Mouse (Mus musculus) heart, postnatal 0 days (tissue): ENCODE measurements around the gene Plxdc1. TPM values are rescaled to one million over a fixed set of nuclear protein-coding genes. Genes with fewer than 3 reads are reported as not detected.
A peak's percentile ranks its signal among the peaks of the same experiment; 100 is the strongest.

ENCODE experiments used
- ATAC-seq: fragments of 200-750 bp; cut with Nextera tagmentation; 2 replicates; pipeline ENCODE4 v1.8.0; 2017; ENCODE audit warnings: low read depth, moderate number of reproducible peaks, moderate library complexity; ENCODE audit not compliant: insufficient read depth
- DNase-seq: peaks from one replicate; pipeline ENCODE4 v3.0.0-alpha.2; 2016; ENCODE audit warnings: low spot score
- H3K27ac ChIP-seq: fragments of 300-500 bp; sonication (generic); 2 replicates; pipeline ENCODE4 v1.5.1; 2014; ENCODE audit warnings: low read depth, mild to moderate bottlenecking
- H3K27me3 ChIP-seq: fragments of 300-500 bp; sonication (generic); 2 replicates; pipeline ENCODE4 v1.6.1; 2014; ENCODE audit warnings: low read length, mixed read lengths; ENCODE audit not compliant: control insufficient read depth, insufficient read depth
- H3K36me3 ChIP-seq: fragments of 300-500 bp; sonication (generic); replicated peaks from 2 replicates; pipeline ENCODE4 v1.6.1; 2014; ENCODE audit warnings: low read length, mixed read lengths; ENCODE audit not compliant: control insufficient read depth, insufficient read depth
- H3K4me1 ChIP-seq: fragments of 300-500 bp; sonication (generic); 2 replicates; pipeline ENCODE4 v1.6.1; 2014; ENCODE audit warnings: antibody characterized with exemption; ENCODE audit not compliant: control insufficient read depth, insufficient read depth
- H3K4me2 ChIP-seq: fragments of 300-500 bp; sonication (generic); 2 replicates; pipeline ENCODE4 v1.6.1; 2014; ENCODE audit warnings: low read depth, mild to moderate bottlenecking, low read length, moderate library complexity
- H3K4me3 ChIP-seq: fragments of 300-500 bp; sonication (generic); 2 replicates; pipeline ENCODE4 v1.5.1; 2014; ENCODE audit warnings: low read depth, low read length
- H3K9ac ChIP-seq: fragments of 300-500 bp; sonication (generic); replicated peaks from 2 replicates; pipeline ENCODE4 v1.6.1; 2014; ENCODE audit warnings: low read depth, low read length, mixed read lengths
- H3K9me3 ChIP-seq: fragments of 300-500 bp; sonication (generic); replicated peaks from 2 replicates; pipeline ENCODE4 v1.6.1; 2016; ENCODE audit warnings: low read length; ENCODE audit not compliant: control insufficient read depth
- CTCF ChIP-seq: IDR thresholded peaks from 2 replicates; pipeline ENCODE4 v1.5.1; 2016; ENCODE audit warnings: antibody characterized with exemption, control low read depth, low read depth
- EP300 ChIP-seq: IDR thresholded peaks from 2 replicates; pipeline ENCODE4 v1.6.1; 2016; ENCODE audit warnings: antibody characterized with exemption, low read depth
- WGBS: fragments of 180-500 bp; shearing (Covaris S2); extraction: QIAGEN DNeasy Blood & Tissue Kit; methylation state at CpG from one replicate; pipeline ENCODE4 v1.1.7; 2014; 5-methylcytosine and 5-hydroxymethylcytosine counted together
- polyA plus RNA-seq: library from polyadenylated mRNA; unstranded; fragments of >200 nt; fragmentation: Nextera tagmentation; extraction: Ambion mirVana; gene quantifications from 2 replicates; pipeline ENCODE4 v1.2.1, GENCODE M21; 2015
- total RNA-seq: library from RNA; depleted of rRNA; stranded (reverse); fragments of >200 nt; gene quantifications from 2 replicates; pipeline ENCODE4 v1.2.3, GENCODE M21; 2014; ENCODE audit warnings: low replicate concordance

Gene Plxdc1
- total and polyA plus RNA-seq, 2 experiments from 2014 or later: 2.1 to 2.6 TPM

GRCm38 (mm10) chr11:98000378-98001140, 14.3 kb upstream of the Plxdc1 start:
- DNase-seq: no peak
- no peak overlapping the region for H3K9ac ChIP-seq
- TF ChIP-seq EP300 (no peak), CTCF (no peak)
- no peaks in the 10 kb centered on the region for H3K9me3 ChIP-seq
- H3K27me3 ChIP-seq: peaks cover 23% of the 10 kb centered on the region
- H3K4me2 ChIP-seq: no peak overlapping the region
- H3K4me1 ChIP-seq: peaks cover 15% of the 10 kb centered on the region; the same call in 1 of the 2 replicates
- peak overlapping the region; percentile 54; the same call in 1 of the 2 replicates for H3K27ac ChIP-seq
- H3K36me3 ChIP-seq: no peaks in the 10 kb centered on the region
- no peak overlapping the region for H3K4me3 ChIP-seq
- WGBS: 32% methylated on average over 7 of the region's 7 CpGs
- no peak for ATAC-seq

- H3K27ac ChIP-seq: peak overlapping the region; percentile 54; the same call in 1 of the 2 replicates
- 43% methylated on average over 5 of the region's 5 CpGs for WGBS
- H3K4me3 ChIP-seq: no peak overlapping the region
- no peak for TF ChIP-seq EP300
- no peak for TF ChIP-seq CTCF
- DNase-seq (no peak), ATAC-seq (no peak)
- H3K9me3 ChIP-seq: no peaks in the 10 kb centered on the region
- peaks cover 20% of the 10 kb centered on the region for H3K27me3 ChIP-seq
- H3K9ac ChIP-seq: no peak overlapping the region
- no peaks in the 10 kb centered on the region for H3K36me3 ChIP-seq
- peaks cover 17% of the 10 kb centered on the region; the same call in 1 of the 2 replicates for H3K4me1 ChIP-seq
- H3K4me2 ChIP-seq: no peak overlapping the region
Observed at GRCm38 (mm10) chr11:97999748-98000147, 13.5 kb upstream of the Plxdc1 start.

GRCm38 (mm10) chr11:97998898-97999608, 12.8 kb upstream of the Plxdc1 start:
- peaks cover 17% of the 10 kb centered on the region for H3K27me3 ChIP-seq

GRCm38 (mm10) chr11:97998074-97998793, 12.0 kb upstream of the Plxdc1 start:
- DNase-seq: no peak
- Histone ChIP-seq H3K9me3 (no peaks in the 10 kb centered on the region), H3K4me3 (no peak overlapping the region), H3K36me3 (no peaks in the 10 kb centered on the region), H3K27me3 (peaks cover 17% of the 10 kb centered on the region), H3K27ac (no peak overlapping the region; the same call in 1 of the 2 replicates), H3K4me1 (peaks cover 17% of the 10 kb centered on the region; the same call in 1 of the 2 replicates), H3K4me2 (no peak overlapping the region), H3K9ac (no peak overlapping the region)
- TF ChIP-seq EP300 (no peak), CTCF (no peak)
- WGBS: 76% methylated on average over 11 of the region's 11 CpGs
- no peak for ATAC-seq

More at GRCm38 (mm10) chr11:97998898-97999608, 12.8 kb upstream of the Plxdc1 start:
- Histone ChIP-seq H3K4me3 (no peak overlapping the region), H3K27ac (peak overlapping the region; percentile 54; the same call in 1 of the 2 replicates), H3K4me2 (no peak overlapping the region), H3K9me3 (no peaks in the 10 kb centered on the region), H3K9ac (no peak overlapping the region), H3K4me1 (peaks cover 17% of the 10 kb centered on the region; the same call in 1 of the 2 replicates), H3K36me3 (no peaks in the 10 kb centered on the region)
- 50% methylated on average over 7 of the region's 7 CpGs for WGBS
- no peak for DNase-seq
- TF ChIP-seq CTCF (no peak), EP300 (no peak)
- no peak for ATAC-seq

GRCm38 (mm10) chr11:97997387-97997960, 11.2 kb upstream of the Plxdc1 start:
- TF ChIP-seq EP300 (no peak), CTCF (no peak)
- no peaks in the 10 kb centered on the region for H3K36me3 ChIP-seq
- no peak overlapping the region for H3K9ac ChIP-seq
- no peak overlapping the region; the same call in 1 of the 2 replicates for H3K27ac ChIP-seq
- DNase-seq (no peak), ATAC-seq (no peak)
- 75% methylated on average over 8 of the region's 8 CpGs for WGBS
- H3K27me3 ChIP-seq: peaks cover 17% of the 10 kb centered on the region
- no peak overlapping the region for H3K4me3 ChIP-seq
- H3K4me2 ChIP-seq: no peak overlapping the region
- peaks cover 11% of the 10 kb centered on the region; the same call in 1 of the 2 replicates for H3K4me1 ChIP-seq
- no peaks in the 10 kb centered on the region for H3K9me3 ChIP-seq
